Mouse (Mus musculus) heart, embryonic 16.5 days (tissue): ENCODE data around the gene Kcnk6. TPM values are rescaled to one million over a fixed set of nuclear protein-coding genes. Genes with fewer than 3 reads are reported as not detected.

ENCODE experiments used
- ATAC-seq: fragments of 200-750 bp; cut with Nextera tagmentation; replicated peaks from 2 replicates; pipeline ENCODE4 v1.8.0; 2017; ENCODE audit warnings: moderate number of reproducible peaks; ENCODE audit not compliant: insufficient read depth, low FRiP score; ENCODE audit errors: extremely low read depth
- H3K27ac ChIP-seq: fragments of 300-500 bp; sonication (generic); 2 replicates; pipeline ENCODE4 v1.5.1; 2014; ENCODE audit warnings: mild to moderate bottlenecking, low read length, control low read depth, moderate library complexity
- H3K27me3 ChIP-seq: fragments of 300-500 bp; sonication (generic); 2 replicates; pipeline ENCODE4 v1.6.1; 2014; ENCODE audit warnings: low read length, mixed read lengths; ENCODE audit not compliant: control insufficient read depth, insufficient read depth
- H3K36me3 ChIP-seq: fragments of 300-500 bp; sonication (generic); 2 replicates; pipeline ENCODE4 v1.6.1; 2014; ENCODE audit not compliant: control insufficient read depth, insufficient read depth
- H3K4me1 ChIP-seq: fragments of 300-500 bp; sonication (generic); 2 replicates; pipeline ENCODE4 v1.6.1; 2014; ENCODE audit warnings: low read length, mixed read lengths; ENCODE audit not compliant: control insufficient read depth, insufficient read depth
- H3K4me2 ChIP-seq: fragments of 300-500 bp; sonication (generic); 2 replicates; pipeline ENCODE4 v1.6.1; 2014; ENCODE audit warnings: low read depth, mild to moderate bottlenecking, control low read depth, low read length
- H3K4me3 ChIP-seq: fragments of 300-500 bp; sonication (generic); 2 replicates; pipeline ENCODE4 v1.5.1; 2014; ENCODE audit warnings: mild to moderate bottlenecking, control low read depth, low read length
- H3K9ac ChIP-seq: fragments of 300-500 bp; sonication (generic); 2 replicates; pipeline ENCODE4 v1.6.1; 2014; ENCODE audit warnings: low read length, control low read depth
- H3K9me3 ChIP-seq: fragments of 300-500 bp; sonication (generic); replicated peaks from 2 replicates; pipeline ENCODE4 v1.6.1; 2016; ENCODE audit warnings: low read length; ENCODE audit not compliant: control insufficient read depth
- WGBS: fragments of 180-500 bp; shearing (Covaris S2); extraction: QIAGEN DNeasy Blood & Tissue Kit; methylation state at CpG from one replicate; pipeline ENCODE4 v1.1.7; 2014; 5-methylcytosine and 5-hydroxymethylcytosine counted together
- polyA plus RNA-seq: library from polyadenylated mRNA; unstranded; fragments of >200 nt; fragmentation: Nextera tagmentation; extraction: Ambion mirVana; gene quantifications from 2 replicates; pipeline ENCODE4 v1.2.1, GENCODE M21; 2015

Kcnk6 gene
- 2.1 TPM in 2 replicates for polyA plus RNA-seq

GRCm38 (mm10) chr7:29232247-29233013, at the start of gene Kcnk6:
Gene Kcnk6 (minus strand): TSS chr7:29232515.
- under 1% methylated on average over 62 of the region's 62 CpGs for WGBS
- peak; percentile 25 for ATAC-seq
- H3K27ac ChIP-seq: peak within 1 kb of the TSS; percentile 78
- no peaks in the 10 kb centered on the region for H3K36me3 ChIP-seq
- H3K4me2 ChIP-seq: peak within 1 kb of the TSS; percentile 93
- H3K9ac ChIP-seq: peak within 1 kb of the TSS; percentile 77
- 0 out of 2 replicates have a peak, but pooled peaks cover 6% of the 10 kb centered on the region for H3K27me3 ChIP-seq
- no peaks in the 10 kb centered on the region for H3K9me3 ChIP-seq
- peaks cover 10% of the 10 kb centered on the region for H3K4me1 ChIP-seq
- peak within 1 kb of the TSS; percentile 71 for H3K4me3 ChIP-seq

- peak within 1 kb of the TSS; percentile 74 for H3K4me3 ChIP-seq
- peak within 1 kb of the TSS; percentile 92 for H3K4me2 ChIP-seq
- peak; percentile 47 for ATAC-seq
- H3K9ac ChIP-seq: peak within 1 kb of the TSS; percentile 85
- 1% methylated on average over 80 of the region's 80 CpGs for WGBS
- H3K4me1 ChIP-seq: peaks cover 11% of the 10 kb centered on the region
- no peaks in the 10 kb centered on the region for H3K36me3 ChIP-seq
- H3K9me3 ChIP-seq: no peaks in the 10 kb centered on the region
- H3K27me3 ChIP-seq: no peaks in the 10 kb centered on the region
- H3K27ac ChIP-seq: peak within 1 kb of the TSS; percentile 71
These were observed 49.1 kb upstream of the Kcnk6 start, which contains the start of gene Spint2 for GRCm38 (mm10) chr7:29281201-29282073. Gene Spint2 (minus strand): TSS chr7:29281912.

- H3K9me3 ChIP-seq: no peaks in the 10 kb centered on the region
- no peaks in the 10 kb centered on the region for H3K27me3 ChIP-seq
- no peaks in the 10 kb centered on the region for H3K36me3 ChIP-seq
- H3K4me3 ChIP-seq: peak overlapping the region; percentile 74
- H3K4me2 ChIP-seq: peak overlapping the region; percentile 92
- H3K27ac ChIP-seq: peak overlapping the region; percentile 71
- peaks cover 11% of the 10 kb centered on the region for H3K4me1 ChIP-seq
- H3K9ac ChIP-seq: peak overlapping the region; percentile 85
- WGBS: 12% methylated on average over 13 of the region's 13 CpGs
- no peak; the same call in 1 of the 2 replicates for ATAC-seq
These were observed 48.5 kb upstream of the Kcnk6 start for GRCm38 (mm10) chr7:29280801-29281200.

- peak overlapping the region; percentile 74; the same call in 1 of the 2 replicates for H3K4me3 ChIP-seq
- no peaks in the 10 kb centered on the region for H3K9me3 ChIP-seq
- peak overlapping the region; percentile 92 for H3K4me2 ChIP-seq
- ATAC-seq: no peak
- H3K36me3 ChIP-seq: no peaks in the 10 kb centered on the region
- 30% methylated on average over 8 of the region's 8 CpGs for WGBS
- no peaks in the 10 kb centered on the region for H3K27me3 ChIP-seq
- peaks cover 11% of the 10 kb centered on the region for H3K4me1 ChIP-seq
- H3K27ac ChIP-seq: peak overlapping the region; percentile 15; the same call in 1 of the 2 replicates
- no peak overlapping the region for H3K9ac ChIP-seq
These were observed 47.6 kb upstream of the Kcnk6 start for GRCm38 (mm10) chr7:29279924-29280323.

GRCm38 (mm10) chr7:29279261-29279660, 46.9 kb upstream of the Kcnk6 start:
- Histone ChIP-seq H3K4me3 (no peak overlapping the region), H3K27me3 (no peaks in the 10 kb centered on the region), H3K9ac (no peak overlapping the region), H3K36me3 (no peaks in the 10 kb centered on the region), H3K9me3 (no peaks in the 10 kb centered on the region), H3K27ac (peak overlapping the region; percentile 7; the same call in 1 of the 2 replicates), H3K4me1 (peaks cover 11% of the 10 kb centered on the region), H3K4me2 (no peak overlapping the region)
- no peak for ATAC-seq

GRCm38 (mm10) chr7:29277510-29277909, 45.2 kb upstream of the Kcnk6 start:
- 75% methylated on average over 4 of the region's 4 CpGs for WGBS
- ATAC-seq: no peak
- peaks cover 16% of the 10 kb centered on the region for H3K4me1 ChIP-seq
- H3K36me3 ChIP-seq: no peaks in the 10 kb centered on the region
- no peaks in the 10 kb centered on the region for H3K9me3 ChIP-seq
- no peaks in the 10 kb centered on the region for H3K27me3 ChIP-seq
- H3K4me3 ChIP-seq: no peak overlapping the region
- H3K4me2 ChIP-seq: no peak overlapping the region
- H3K27ac ChIP-seq: no peak overlapping the region
- H3K9ac ChIP-seq: no peak overlapping the region

- no peaks in the 10 kb centered on the region for H3K36me3 ChIP-seq
- no peak overlapping the region for H3K4me3 ChIP-seq
- ATAC-seq: no peak
- H3K4me1 ChIP-seq: peaks cover 20% of the 10 kb centered on the region
- 51% methylated on average over 5 of the region's 5 CpGs for WGBS
- H3K27ac ChIP-seq: peak overlapping the region; percentile 47; the same call in 1 of the 2 replicates
- no peak overlapping the region for H3K4me2 ChIP-seq
- no peaks in the 10 kb centered on the region for H3K27me3 ChIP-seq
- H3K9me3 ChIP-seq: no peaks in the 10 kb centered on the region
- H3K9ac ChIP-seq: no peak overlapping the region
These were observed 44.4 kb upstream of the Kcnk6 start for GRCm38 (mm10) chr7:29276715-29277114.

- H3K9me3 ChIP-seq: no peaks in the 10 kb centered on the region
- no peaks in the 10 kb centered on the region for H3K27me3 ChIP-seq
- peaks cover 29% of the 10 kb centered on the region for H3K4me1 ChIP-seq
- peak overlapping the region; percentile 56 for H3K4me2 ChIP-seq
- peak overlapping the region; percentile 96 for H3K27ac ChIP-seq
- peak overlapping the region; percentile 65 for H3K9ac ChIP-seq
- WGBS: 36% methylated on average over 8 of the region's 8 CpGs
- ATAC-seq: peak; percentile 77
- H3K4me3 ChIP-seq: peak overlapping the region; percentile 14; the same call in 1 of the 2 replicates
- H3K36me3 ChIP-seq: no peaks in the 10 kb centered on the region
These were observed 39.6 kb upstream of the Kcnk6 start for GRCm38 (mm10) chr7:29271687-29272465.
